Mouse (Mus musculus) left cerebral cortex, postnatal 10 days (tissue): ENCODE measurements at regions not wholly inside any gene's neighbourhood (a gene's known extent, or its start where the extent isn't known, plus 50 kb on each side); places are given as distances from the start of the nearest gene placed in this dataset.

Experiments
- DNase-seq, 2 experiments: peaks; one replicate each; pipeline ENCODE4 v3.0.0; 2021 to 2022; ENCODE audit warnings: low spot score in 2 of 2, mixed read lengths in 1 of 2; ENCODE audit errors: extremely low spot score in 1 of 2
- intact Hi-C: fragments of 180-260 bp; cut with DNase I; formaldehyde crosslinking; loops from one replicate; pipeline ENCODE4 v1.15.1; 2025

DNA sequence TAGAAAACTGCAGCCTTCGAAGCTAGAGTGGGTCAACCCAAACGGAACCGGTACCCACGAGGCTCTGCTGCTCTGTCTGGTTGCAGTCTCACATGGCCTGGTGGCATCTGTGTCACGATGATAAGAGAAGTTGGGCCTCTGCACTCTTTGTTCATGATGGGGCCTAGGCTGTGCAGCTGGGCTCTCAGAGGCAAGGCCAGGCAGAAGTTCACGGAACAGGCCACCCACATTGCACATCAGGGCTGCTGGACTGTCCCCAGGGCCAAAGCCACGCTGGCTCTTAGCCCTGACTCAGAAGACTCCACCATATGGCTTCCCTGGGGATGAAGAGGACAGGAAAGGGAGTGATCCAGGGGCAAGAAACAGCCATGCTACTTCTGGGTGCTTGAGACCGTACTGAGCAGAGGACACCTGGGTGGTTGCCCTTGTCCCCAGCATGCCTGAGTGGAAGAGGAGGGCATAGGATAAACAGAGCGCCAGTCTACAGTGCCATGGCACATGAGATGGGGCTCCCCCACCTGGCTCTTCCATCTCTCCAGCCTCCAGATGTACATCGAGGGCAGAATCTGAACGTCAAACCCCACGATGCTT is 274.1 kb downstream of the Sox9 start:
- intact Hi-C loops: no loop called here

DNA sequence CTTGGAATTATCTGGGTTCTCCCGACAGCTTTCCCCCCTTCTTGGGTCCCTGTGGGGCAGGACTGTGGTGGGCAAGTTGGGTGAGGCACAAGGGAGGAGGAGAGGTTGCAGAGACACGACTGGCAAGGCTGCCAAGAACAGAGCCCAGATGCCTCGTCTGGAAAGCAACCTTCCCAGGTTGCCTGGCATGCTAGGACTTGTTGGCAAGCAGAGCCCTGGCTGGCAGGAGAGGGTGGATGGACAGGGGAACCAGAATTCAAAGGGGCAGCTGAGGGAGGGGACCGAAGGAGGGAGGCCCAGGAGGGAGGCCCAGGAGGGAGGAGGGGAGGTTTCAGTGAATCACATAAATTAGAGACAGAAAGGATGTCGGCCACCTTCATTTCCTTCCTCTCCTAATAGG is 274.8 kb downstream of the Sox9 start:
- intact Hi-C loops: no loop called here
- DNase-seq: peak; percentile 45 to 53

More for the DNA sequence above, 274.1 kb downstream of the Sox9 start:
- no peak for DNase-seq

DNA sequence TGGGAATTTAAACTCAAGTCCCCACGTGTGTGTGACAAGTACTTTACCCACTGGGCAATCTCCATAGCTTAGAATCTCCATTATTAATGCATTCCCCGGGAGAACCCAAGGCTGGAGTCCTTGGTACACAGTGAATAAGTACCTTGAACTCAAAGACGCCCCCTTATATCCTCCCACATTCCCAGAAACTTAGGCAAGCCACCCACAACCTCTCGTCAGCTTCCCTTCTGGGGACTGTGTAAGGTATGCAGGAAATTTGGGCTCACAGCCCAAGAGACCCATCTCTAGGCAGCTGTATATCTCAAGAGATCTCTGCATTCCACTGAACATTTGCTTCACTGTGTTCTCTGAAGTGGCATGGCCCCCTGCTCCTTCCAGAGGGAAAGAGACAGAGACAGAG is 288.3 kb downstream of the Sox9 start:
- DNase-seq: no peak
- intact Hi-C loops: no loop called here

GRCm38 (mm10) chr11:113071942-113072341 is 289.9 kb downstream of the Sox9 start:
- no peak for DNase-seq
- intact Hi-C loops: no loop called here

GRCm38 (mm10) chr11:113074328-113074727 is 292.3 kb downstream of the Sox9 start:
- no peak for DNase-seq

GRCm38 (mm10) chr11:113076371-113076770 is 294.3 kb downstream of the Sox9 start:
- intact Hi-C loops: no loop called here
- DNase-seq: no peak

More at GRCm38 (mm10) chr11:113074328-113074727, 292.3 kb downstream of the Sox9 start:
- intact Hi-C loops: no loop called here

- no peak for DNase-seq
- intact Hi-C loops: no loop called here
These were observed 298.3 kb downstream of the Sox9 start for GRCm38 (mm10) chr11:113080311-113080710.

DNA sequence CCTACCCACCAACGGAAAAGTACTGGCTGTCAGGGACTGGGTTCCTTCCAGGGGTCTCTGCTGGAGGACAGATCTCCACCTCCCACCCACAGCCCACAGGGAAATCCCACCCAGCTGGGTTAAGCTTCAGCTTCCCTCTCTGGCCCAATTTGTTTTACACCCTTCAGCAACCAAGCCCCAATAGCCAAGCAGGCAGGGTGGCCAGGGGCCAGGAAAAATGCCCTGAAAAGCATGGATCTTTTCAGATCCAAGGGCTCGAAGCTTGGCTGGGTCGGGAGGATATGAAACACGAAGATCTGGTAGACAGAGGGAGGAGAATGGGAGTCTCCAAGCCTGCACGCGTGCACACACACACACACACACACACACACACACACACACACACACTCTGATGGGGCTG is 302.4 kb downstream of the Sox9 start:
- intact Hi-C loops: no loop called here
- DNase-seq: no peak

- DNase-seq: no peak
- intact Hi-C loops: no loop called here
These were observed 303.5 kb downstream of the Sox9 start for GRCm38 (mm10) chr11:113085556-113085955.

GRCm38 (mm10) chr11:113087084-113087483 is 305.1 kb downstream of the Sox9 start:
- no peak for DNase-seq
- intact Hi-C loops: no loop called here

DNA sequence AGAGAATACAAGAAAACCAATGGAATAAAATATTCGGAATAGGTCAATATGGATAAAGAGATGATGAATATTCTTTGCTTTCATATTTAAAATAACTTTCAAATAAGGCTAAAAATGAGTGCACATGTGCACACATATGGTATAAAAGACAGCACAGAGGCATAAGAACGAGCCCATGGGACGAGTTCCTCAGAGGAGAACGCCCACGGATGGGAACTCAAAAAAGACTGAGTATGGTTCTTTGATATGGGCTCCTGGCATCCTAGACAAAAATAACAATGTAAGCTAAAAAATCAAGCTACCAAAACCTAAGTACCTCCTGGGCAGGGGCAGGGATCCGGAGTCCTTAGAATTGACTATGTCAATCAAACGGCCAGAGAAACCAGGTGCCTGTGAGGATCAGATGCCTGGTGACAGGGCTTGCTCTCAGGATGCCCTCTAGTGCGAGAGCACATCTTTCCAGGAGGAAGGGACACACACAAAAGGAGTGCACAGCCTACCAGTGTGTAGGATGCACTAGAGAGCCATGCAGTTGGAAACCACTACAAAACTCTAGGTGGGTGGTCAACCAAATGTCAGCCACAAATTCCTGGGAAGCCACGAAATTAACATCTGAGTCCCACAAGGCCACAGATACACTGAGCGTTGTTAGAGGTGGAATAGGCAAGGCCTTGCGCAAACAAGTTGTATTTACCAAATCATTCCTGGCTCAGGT is 307.8 kb downstream of the Sox9 start:
- intact Hi-C loops: no loop called here
- DNase-seq: no peak

DNA sequence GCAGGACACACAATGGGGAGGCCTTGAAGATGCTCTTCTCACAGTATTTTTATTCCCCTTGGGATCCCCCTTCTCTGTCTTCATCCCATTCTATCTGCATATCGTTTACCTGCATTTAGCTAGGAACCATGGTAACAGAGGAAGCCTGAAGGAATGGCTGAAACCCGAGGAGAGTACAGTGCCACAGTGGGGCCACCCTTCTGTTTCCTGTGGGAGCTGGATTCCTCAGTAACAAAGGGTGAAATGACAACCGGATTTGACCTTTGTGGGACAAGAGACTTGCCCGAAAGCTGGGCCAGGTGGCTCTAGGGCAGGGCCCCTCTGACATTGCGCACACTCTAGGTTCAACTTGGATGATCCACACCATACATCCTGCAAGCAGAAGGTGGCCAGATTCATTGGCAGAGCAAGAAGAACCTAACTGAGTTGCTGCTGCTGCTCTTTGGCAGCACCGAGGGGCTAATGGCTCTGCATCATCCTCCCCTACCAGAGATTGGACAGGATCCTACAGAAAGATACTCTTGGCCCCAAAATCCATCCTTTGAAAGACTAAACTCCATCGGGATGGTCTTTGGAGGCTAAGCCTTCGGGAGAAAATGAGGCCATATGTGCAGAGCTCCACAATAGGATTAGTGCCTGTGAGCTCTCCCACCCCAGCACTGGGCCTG is 310.0 kb downstream of the Sox9 start:
- intact Hi-C loops: no loop called here
- no peak for DNase-seq

DNA sequence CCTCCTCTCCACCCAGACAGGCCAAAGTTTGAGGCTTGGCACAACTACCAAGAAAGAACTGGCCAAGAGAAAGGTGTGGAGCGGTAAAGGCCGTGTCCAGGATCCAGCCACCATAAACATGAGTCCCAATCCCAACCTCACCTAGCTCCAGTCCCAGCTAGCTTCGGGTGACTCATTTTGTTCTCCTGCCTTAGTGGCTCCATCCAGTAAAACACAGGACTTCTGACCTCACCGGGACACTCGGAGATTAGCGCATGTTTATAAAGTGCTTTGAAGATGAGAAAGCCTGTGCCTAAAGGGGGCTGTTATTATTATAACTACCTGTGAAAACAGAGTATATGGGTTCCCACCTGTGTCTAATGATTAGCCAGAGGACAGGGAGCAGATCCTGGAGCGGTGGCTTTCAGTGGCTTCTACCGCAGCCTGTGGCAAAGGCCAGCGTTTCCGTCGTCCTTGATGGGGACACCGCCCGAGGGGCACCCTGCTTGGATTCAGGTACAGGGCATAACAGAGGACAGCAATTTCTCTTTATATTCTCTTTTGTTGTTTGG is 311.9 kb downstream of the Sox9 start:
- intact Hi-C loops: no loop called here
- no peak for DNase-seq

- intact Hi-C loops: no loop called here
- no peak for DNase-seq
These were observed 313.6 kb downstream of the Sox9 start for GRCm38 (mm10) chr11:113095625-113096024.

DNA sequence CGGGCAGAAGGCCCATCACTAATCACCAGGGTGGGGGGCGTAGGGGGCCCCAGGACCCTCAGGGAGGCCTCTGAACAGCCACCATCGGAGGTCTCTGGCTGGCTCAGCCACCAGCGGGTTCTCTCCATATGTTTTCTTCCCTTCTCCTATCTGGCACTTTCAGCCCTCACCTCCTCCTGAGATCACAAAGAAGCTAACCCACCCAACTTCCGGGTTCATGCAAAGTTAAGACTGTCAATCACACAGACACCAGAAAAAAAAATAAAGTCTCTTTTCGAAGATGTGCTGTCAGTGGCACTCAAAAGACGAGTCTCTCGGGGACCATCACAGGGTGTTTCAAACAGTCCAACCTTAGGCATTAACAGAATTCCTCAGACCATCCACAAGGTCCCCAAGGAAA is 314.2 kb downstream of the Sox9 start:
- intact Hi-C loops: no loop called here
- DNase-seq: no peak

DNA sequence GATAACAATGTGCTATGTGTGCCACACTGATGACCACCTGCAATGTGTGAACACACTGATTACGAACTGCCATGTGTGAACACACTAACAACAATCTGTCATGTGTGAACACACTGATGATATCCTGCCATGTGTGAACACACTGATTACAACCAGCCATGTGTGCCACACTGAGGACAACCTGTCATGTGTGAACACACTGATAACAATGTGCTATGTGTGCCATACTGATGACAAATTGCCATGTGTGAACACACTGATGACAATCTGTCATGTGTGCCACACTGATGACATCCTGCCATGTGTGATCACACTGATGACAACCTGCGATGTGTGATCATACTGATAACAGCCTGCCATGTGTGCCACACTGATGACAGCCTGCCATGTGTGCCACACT is 316.3 kb downstream of the Sox9 start:
- intact Hi-C loops: no loop called here
- no peak for DNase-seq

- intact Hi-C loops: no loop called here
- DNase-seq: no peak
These were observed 318.8 kb downstream of the Sox9 start for GRCm38 (mm10) chr11:113100800-113101199.

DNA sequence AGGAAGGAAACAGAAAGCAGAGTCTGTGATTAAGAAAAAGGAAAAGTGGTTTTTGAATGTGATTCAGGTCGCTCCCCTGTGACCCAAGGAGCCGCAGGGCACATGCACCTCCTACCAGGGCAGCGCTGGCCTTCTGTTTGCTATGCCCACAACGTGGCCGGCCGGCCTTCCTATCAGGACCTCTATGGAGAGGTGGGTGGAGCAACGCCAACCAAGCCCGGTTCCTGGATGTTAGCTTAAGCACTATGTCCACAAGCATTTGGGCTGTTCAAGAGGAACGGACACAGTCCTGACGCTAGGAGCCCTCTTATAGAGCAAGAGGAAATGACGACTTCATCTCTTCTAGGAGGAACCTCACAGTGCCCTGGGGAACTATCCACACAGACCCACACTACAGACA is 319.5 kb downstream of the Sox9 start:
- peak in 1 of 2 experiments; percentile 55 for DNase-seq
- intact Hi-C loops: no loop called here

DNA sequence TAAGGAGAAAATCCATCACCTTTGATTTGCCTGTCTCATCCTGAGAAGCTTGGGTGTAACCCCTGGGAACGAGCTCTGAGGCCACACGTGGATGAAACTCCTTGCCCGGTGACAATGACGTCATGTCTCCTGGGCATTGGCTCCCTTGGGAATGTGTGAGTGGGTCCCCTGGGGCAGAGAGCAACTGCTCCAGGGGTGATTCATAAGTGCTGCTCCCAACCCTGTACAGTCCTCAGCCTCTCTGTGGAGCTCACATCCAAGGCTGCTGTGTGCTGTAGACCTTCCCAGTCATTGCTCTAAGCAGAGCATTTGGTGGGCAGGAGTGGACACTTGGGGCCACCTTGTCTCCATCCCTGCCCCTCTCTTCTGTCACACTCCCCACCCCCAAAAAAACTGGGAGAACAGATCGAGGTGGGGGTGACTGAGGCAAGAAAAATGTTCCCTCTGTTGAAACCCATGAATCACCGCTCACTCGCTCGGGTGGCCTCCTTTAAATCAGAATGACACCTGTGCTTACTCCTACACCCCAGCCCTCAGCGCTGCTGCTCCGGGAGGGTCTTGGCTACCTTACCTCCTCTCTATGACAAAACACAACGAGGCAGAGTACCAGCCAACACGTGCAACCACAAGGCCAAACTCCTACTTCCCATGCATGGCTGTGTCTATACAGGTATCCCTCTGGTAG is 321.3 kb downstream of the Sox9 start:
- no peak for DNase-seq
- intact Hi-C loops: no loop called here
